Mouse (Mus musculus): Measurements from ENCODE around the gene Ccl2. TPM values are rescaled to one million over a fixed set of nuclear protein-coding genes. Genes with fewer than 3 reads are reported as not detected.

The Ccl2 gene
- polyA plus RNA-seq, 1 experiment from 2014 or later: 0.26 TPM

DNA sequence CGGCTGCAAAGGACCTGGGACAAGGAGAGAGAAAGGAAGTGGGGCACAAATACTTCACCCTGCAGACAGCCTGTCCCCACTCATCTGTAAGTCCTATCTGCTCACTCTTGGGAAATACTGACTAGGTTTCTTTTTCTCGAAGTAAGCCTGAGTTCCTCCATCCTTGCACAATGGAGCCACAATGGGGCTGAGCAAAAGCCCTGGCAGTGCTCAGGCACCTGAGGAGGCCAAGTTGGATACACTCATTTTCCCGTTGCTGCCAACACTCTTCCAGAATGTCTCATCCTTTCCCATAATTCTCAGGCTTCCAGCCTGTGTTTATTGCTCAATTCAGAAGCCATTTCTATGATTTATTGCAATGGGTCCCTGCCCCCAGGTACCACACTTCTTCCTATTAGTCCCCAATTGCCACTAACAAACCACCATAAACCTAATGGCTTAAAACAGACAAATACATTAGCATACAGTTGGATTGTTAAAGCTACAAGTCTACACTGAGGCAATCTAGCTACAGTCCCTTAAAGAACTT lies 3.8 kb downstream of the Ccl2 start:
- no peaks in the 10 kb centered on the region for H3K9me3 ChIP-seq
- H3K4me1 ChIP-seq: 0 out of 2 replicates have a peak, but pooled peaks cover 5% of the 10 kb centered on the region
- H3K4me3 ChIP-seq: no peak overlapping the region
- H3K36me3 ChIP-seq (replicated peaks): no peaks in the 10 kb centered on the region
- H3K27me3 ChIP-seq (replicated peaks; ENCODE audit: low read depth, poor library complexity, severe bottlenecking): no peaks in the 10 kb centered on the region
- 84% methylated on average over 3 of the region's 3 CpGs for WGBS
- no peak overlapping the region for H3K27ac ChIP-seq (replicated peaks)
- DNase-seq (ENCODE audit: low spot score): no peak

DNA sequence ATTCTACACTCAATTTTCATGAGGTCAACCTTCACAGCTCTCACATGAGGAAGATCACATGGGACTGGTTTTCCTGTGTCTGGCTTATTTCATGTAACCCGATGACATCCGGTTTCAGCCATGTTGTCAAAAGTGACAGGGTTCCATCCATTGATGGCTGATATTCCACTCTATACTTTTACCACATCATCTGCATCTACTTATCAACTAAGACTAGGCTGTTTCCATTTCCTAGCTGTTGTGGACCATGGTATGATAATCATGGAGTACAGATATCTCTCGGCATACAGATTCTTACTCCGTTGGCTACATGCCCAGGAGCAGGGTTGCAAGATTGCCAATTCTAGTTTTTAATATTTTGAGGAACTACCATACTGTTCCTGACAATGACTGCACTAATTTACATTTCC lies 6.3 kb downstream of the Ccl2 start:
- no peaks in the 10 kb centered on the region for H3K36me3 ChIP-seq (replicated peaks)
- DNase-seq (ENCODE audit: low spot score): no peak
- no peaks in the 10 kb centered on the region for H3K27me3 ChIP-seq (replicated peaks; ENCODE audit: low read depth, poor library complexity, severe bottlenecking)
- no peaks in the 10 kb centered on the region for H3K4me1 ChIP-seq
- 94% methylated on average over 4 of the region's 4 CpGs for WGBS
- no peak overlapping the region for H3K27ac ChIP-seq (replicated peaks)
- H3K9me3 ChIP-seq: no peaks in the 10 kb centered on the region
- no peak overlapping the region for H3K4me3 ChIP-seq

DNA sequence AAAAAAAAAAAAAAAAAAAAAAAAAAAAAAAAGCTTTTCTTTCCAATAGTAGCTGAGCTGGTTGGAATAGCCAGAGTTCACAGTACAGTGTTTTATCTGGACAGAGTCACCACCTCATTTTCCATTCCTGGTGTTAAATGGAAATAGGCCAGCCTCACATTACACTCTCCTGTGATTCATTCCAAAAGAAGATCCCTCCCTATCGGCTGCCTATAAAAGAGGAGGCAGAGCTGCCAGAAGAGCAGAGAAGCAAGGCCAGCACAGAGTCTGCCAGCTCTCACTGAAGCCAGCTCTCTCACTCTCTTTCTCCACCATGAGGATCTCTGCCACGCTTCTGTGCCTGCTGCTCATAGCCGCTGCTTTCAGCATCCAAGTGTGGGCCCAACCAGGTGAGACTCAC lies 10.1 kb downstream of the Ccl2 start, which contains the start of gene Ccl7:
TSS of gene Ccl7 (plus strand) at position 242 of the 400 bp plus-strand sequence.
- no peak within 1 kb of the TSS for H3K4me3 ChIP-seq
- WGBS: 85% methylated on average over 3 of the region's 3 CpGs
- H3K4me1 ChIP-seq: peaks cover 6% of the 10 kb centered on the region
- no peaks in the 10 kb centered on the region for H3K9me3 ChIP-seq
- DNase-seq (ENCODE audit: low spot score): no peak
- no peaks in the 10 kb centered on the region for H3K27me3 ChIP-seq (replicated peaks; ENCODE audit: low read depth, poor library complexity, severe bottlenecking)
- no peaks in the 10 kb centered on the region for H3K36me3 ChIP-seq (replicated peaks)
- H3K27ac ChIP-seq (replicated peaks): no peak within 1 kb of the TSS

DNA sequence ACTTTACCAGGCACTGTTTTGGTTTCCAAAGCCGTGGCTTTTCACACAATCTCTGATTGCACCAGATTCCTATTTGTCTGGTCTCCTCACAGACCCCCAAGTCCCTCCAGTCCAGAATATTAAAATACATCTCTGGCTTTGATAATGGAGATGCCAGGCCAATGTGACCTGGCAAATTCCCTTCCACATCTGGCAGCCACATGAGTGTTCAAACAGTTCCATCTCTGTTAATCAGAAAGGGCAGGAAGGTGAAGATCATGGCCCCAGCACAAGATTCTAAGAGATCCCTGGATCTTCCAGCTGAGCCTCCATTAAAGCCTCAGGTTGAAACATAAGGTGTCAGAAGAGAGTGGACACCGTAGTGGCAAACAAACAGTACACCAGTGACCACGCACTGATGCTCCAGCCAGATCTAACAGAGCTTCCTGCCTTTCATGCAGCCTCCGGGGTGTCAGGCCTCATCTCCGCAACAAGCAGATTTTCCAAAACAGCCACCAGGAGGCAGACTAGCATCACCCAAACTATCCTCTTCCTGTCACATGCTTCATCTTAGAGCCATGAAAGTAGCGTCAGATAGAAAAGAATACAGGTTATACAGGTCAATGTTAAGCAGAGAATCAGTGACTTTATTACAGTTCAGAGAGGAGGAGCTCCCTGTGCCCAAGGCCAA lies 12.5 kb downstream of the Ccl2 start:
- peaks cover 6% of the 10 kb centered on the region for H3K4me1 ChIP-seq
- peak; percentile 67 for DNase-seq (ENCODE audit: low spot score)
- no peaks in the 10 kb centered on the region for H3K36me3 ChIP-seq (replicated peaks)
- H3K27me3 ChIP-seq (replicated peaks; ENCODE audit: low read depth, poor library complexity, severe bottlenecking): no peaks in the 10 kb centered on the region
- 35% methylated on average over 6 of the region's 6 CpGs for WGBS
- no peaks in the 10 kb centered on the region for H3K9me3 ChIP-seq
- no peak overlapping the region for H3K27ac ChIP-seq (replicated peaks)
- H3K4me3 ChIP-seq: no peak overlapping the region

DNA sequence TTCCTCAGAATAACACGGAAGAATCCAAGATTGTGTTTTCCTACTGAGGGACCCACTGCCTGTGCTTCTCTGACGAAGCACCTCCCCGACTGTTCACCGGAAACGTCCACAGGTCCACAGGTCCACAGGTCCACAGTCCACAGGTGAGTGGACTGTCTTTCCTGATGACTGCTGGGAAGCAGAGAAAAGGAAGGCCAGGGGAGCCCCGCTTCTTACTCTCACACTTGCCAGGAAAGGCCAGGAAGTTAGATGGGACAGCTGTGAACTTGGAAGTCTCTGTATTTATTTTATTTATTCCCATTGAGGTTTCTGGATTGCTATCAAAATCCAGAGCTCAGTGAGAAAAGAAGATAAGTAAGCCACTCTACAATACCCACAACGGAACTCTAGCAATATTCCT lies 18.5 kb downstream of the Ccl2 start:
- H3K4me3 ChIP-seq: no peak overlapping the region
- H3K4me1 ChIP-seq: peaks cover 2% of the 10 kb centered on the region; the same call in 1 of the 2 replicates
- no peaks in the 10 kb centered on the region for H3K9me3 ChIP-seq
- H3K27ac ChIP-seq (replicated peaks): no peak overlapping the region
- no peaks in the 10 kb centered on the region for H3K36me3 ChIP-seq (replicated peaks)
- no peak for DNase-seq (ENCODE audit: low spot score)
- 90% methylated on average over 7 of the region's 7 CpGs for WGBS
- H3K27me3 ChIP-seq (replicated peaks; ENCODE audit: low read depth, poor library complexity, severe bottlenecking): no peaks in the 10 kb centered on the region

DNA sequence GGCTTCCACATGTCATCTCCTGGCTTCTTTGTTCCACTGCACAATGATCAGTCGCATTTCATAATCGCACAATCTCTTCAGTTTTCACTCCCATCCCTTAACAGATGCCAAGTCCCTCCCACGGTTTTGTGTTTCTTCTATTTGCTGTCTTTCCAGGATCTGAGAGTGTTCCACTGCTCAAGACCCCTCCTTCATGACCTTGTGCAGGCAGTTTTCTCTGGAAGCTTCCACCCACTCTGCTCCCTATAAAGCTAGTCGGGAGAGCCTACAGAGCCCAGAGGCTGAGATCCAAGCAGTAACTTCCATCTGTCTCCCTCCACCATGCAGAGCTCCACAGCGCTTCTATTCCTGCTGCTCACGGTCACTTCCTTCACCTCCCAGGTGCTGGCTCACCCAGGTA lies 22.3 kb downstream of the Ccl2 start, which contains the start of gene Ccl11:
TSS of gene Ccl11 (plus strand) at position 178 of the 400 bp plus-strand sequence.
- H3K27ac ChIP-seq (replicated peaks): no peak within 1 kb of the TSS
- WGBS: 85% methylated on average over 6 of the region's 6 CpGs
- DNase-seq (ENCODE audit: low spot score): no peak

DNA sequence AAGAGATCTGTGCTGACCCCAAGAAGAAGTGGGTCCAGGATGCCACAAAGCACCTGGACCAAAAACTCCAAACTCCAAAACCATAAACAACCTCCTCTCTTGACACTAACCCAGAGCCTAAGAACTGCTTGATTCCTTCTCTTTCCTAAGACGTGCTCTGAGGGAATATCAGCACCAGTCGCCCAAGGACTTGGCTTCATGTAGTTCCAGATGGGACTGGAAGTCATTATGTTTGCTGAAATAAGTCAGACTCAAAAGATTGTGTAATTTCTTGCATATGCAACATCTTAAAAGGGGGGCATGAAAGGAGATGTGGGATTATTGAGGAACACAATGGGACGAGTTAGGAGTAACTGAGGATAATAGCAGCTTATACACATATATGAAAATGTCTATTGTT lies 26.9 kb downstream of the Ccl2 start:
- Histone ChIP-seq H3K27me3 (replicated peaks; ENCODE audit: low read depth, poor library complexity, severe bottlenecking) (no peaks in the 10 kb centered on the region), H3K27ac (replicated peaks) (no peak overlapping the region), H3K9me3 (no peaks in the 10 kb centered on the region), H3K4me3 (no peak overlapping the region), H3K4me1 (no peaks in the 10 kb centered on the region), H3K36me3 (replicated peaks) (no peaks in the 10 kb centered on the region)
- WGBS: 62% methylated on average over 3 of the region's 3 CpGs
- no peak for DNase-seq (ENCODE audit: low spot score)

More for the DNA sequence above, 22.3 kb downstream of the Ccl2 start, which contains the start of gene Ccl11:
- no peak within 1 kb of the TSS for H3K4me3 ChIP-seq
- H3K9me3 ChIP-seq: no peaks in the 10 kb centered on the region
- peaks cover 2% of the 10 kb centered on the region; the same call in 1 of the 2 replicates for H3K4me1 ChIP-seq
- H3K36me3 ChIP-seq (replicated peaks): no peaks in the 10 kb centered on the region
- H3K27me3 ChIP-seq (replicated peaks; ENCODE audit: low read depth, poor library complexity, severe bottlenecking): no peaks in the 10 kb centered on the region

DNA sequence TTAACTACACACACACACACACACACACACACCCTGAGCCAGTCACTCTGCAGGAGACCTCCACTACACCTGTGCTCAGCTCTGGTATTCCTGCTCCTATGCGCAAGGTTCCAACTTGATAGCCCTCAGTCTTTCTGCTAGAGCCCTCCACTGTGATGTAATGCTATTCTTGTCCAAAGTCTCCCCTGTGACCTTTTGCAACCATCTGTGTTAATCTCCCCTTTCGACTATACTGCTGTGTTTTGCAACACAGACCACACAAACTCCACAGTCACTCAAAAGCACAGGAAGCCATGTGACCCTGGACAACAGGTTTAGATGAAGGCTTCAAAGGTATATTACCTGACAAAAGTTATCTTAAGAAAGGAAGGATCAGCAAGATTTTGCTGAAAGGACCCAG lies 28.1 kb downstream of the Ccl2 start:
- WGBS: 82% methylated on average over 2 of the region's 2 CpGs
- no peak for DNase-seq (ENCODE audit: low spot score)
- H3K4me1 ChIP-seq: no peaks in the 10 kb centered on the region

DNA sequence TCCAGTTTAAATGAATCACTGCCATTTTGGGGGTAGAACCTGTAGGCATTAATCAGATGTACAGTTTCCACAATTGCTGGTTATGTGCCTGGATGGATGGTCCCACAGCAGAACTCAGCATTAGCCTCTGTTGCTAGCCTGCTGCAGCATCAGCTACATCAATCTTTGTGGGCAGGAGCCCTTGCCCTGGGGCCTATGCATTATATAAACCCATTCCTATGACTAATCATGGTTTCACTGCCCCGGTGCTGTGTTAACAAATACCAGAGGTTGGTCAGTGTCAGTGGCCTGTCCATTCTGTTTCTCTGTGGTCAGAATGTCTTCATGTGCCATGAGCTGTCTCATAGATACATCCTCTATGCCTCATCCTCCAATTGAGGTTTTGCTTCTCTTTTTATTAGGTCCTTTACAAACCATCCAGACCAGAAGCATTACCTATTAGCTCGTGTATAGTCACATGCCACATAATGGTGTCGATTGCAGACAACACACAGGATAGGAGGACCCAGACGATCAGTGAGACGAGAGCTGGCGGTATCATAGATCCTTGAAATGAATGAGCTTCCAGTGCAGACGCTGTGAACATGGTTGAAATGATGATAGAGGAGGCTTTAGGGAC lies 31.7 kb downstream of the Ccl2 start:
- no peaks in the 10 kb centered on the region for H3K9me3 ChIP-seq
- no peak overlapping the region for H3K27ac ChIP-seq (replicated peaks)
- H3K4me3 ChIP-seq: no peak overlapping the region
- no peaks in the 10 kb centered on the region for H3K4me1 ChIP-seq
- DNase-seq (ENCODE audit: low spot score): no peak
- no peaks in the 10 kb centered on the region for H3K36me3 ChIP-seq (replicated peaks)
- H3K27me3 ChIP-seq (replicated peaks; ENCODE audit: low read depth, poor library complexity, severe bottlenecking): no peaks in the 10 kb centered on the region
- WGBS: 89% methylated on average over 7 of the region's 7 CpGs

More for the DNA sequence above, 28.1 kb downstream of the Ccl2 start:
- no peaks in the 10 kb centered on the region for H3K27me3 ChIP-seq (replicated peaks; ENCODE audit: low read depth, poor library complexity, severe bottlenecking)
- H3K27ac ChIP-seq (replicated peaks): no peak overlapping the region
- H3K9me3 ChIP-seq: no peaks in the 10 kb centered on the region
- H3K4me3 ChIP-seq: no peak overlapping the region
- H3K36me3 ChIP-seq (replicated peaks): no peaks in the 10 kb centered on the region

DNA sequence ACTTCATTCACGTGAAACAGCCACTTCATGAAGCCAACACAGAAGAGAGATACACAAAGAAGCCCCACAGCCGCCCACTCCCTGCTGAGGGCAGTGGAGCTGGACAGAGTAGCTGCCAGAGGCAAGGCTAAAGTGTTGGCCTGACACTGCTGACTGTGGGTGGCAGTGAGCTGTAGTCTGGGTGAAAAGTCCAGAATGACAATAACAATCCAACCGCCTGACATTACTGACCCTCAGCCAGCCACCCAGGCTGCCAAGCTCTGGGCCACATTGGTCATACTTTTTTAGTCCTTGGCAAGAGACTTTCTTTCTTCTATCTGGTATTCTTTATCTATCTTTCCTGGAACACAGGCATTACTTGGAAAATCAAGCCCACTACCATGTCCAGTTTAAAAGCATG lies 35.7 kb downstream of the Ccl2 start:
- H3K27ac ChIP-seq (replicated peaks): no peak overlapping the region
- no peaks in the 10 kb centered on the region for H3K9me3 ChIP-seq
- H3K36me3 ChIP-seq (replicated peaks): no peaks in the 10 kb centered on the region
- H3K4me3 ChIP-seq: no peak overlapping the region
- 76% methylated on average over 3 of the region's 3 CpGs for WGBS
- H3K27me3 ChIP-seq (replicated peaks; ENCODE audit: low read depth, poor library complexity, severe bottlenecking): no peaks in the 10 kb centered on the region
- no peaks in the 10 kb centered on the region for H3K4me1 ChIP-seq
- no peak for DNase-seq (ENCODE audit: low spot score)

DNA sequence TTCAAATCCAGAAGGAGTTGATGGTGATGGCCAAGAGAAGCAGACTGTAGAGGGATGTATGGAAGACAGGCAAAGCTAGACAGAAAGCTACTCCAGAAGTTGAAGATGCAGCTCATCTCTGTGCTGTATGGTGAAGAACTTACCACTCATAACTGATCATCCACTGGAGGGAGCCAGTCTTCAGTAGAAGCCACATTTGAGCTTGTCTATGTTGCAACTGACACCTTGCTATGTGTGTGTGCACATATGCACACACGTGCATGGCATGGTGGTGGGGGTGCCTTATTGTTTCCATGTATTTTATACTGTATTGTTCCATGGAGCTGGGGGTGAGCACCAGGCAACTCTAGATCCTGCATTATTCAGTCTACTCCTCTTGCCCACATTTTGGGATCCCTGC lies 37.0 kb downstream of the Ccl2 start:
- DNase-seq (ENCODE audit: low spot score): no peak
- H3K4me1 ChIP-seq: no peaks in the 10 kb centered on the region
- 90% methylated on average over 1 of the region's 1 CpGs for WGBS
- H3K36me3 ChIP-seq (replicated peaks): no peaks in the 10 kb centered on the region
- no peak overlapping the region for H3K4me3 ChIP-seq
- no peaks in the 10 kb centered on the region for H3K9me3 ChIP-seq
- no peak overlapping the region for H3K27ac ChIP-seq (replicated peaks)
- H3K27me3 ChIP-seq (replicated peaks; ENCODE audit: low read depth, poor library complexity, severe bottlenecking): no peaks in the 10 kb centered on the region

DNA sequence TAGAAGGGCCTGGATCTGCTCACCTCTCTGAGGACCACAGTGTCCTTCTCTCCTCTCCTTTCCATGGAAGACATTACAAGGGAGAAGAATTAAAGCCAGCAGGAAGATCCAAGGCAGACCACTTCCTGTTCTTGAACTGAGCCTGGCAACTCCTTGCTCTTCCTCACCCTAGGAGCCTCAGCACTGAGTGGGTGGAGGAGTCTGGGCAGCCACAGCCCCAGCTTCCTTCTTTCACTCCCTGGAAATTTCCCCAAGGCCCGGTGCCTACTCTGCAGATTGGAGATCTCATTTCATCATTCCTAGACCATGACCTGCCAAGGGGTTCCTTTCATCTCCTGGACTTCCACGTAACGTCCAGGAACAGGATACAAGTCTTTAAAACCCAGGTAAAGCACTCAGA lies 37.6 kb downstream of the Ccl2 start:
- no peaks in the 10 kb centered on the region for H3K9me3 ChIP-seq
- 82% methylated on average over 3 of the region's 3 CpGs for WGBS
- DNase-seq (ENCODE audit: low spot score): no peak
- no peaks in the 10 kb centered on the region for H3K4me1 ChIP-seq
- H3K27ac ChIP-seq (replicated peaks): no peak overlapping the region
- H3K4me3 ChIP-seq: no peak overlapping the region
- no peaks in the 10 kb centered on the region for H3K36me3 ChIP-seq (replicated peaks)
- no peaks in the 10 kb centered on the region for H3K27me3 ChIP-seq (replicated peaks; ENCODE audit: low read depth, poor library complexity, severe bottlenecking)

DNA sequence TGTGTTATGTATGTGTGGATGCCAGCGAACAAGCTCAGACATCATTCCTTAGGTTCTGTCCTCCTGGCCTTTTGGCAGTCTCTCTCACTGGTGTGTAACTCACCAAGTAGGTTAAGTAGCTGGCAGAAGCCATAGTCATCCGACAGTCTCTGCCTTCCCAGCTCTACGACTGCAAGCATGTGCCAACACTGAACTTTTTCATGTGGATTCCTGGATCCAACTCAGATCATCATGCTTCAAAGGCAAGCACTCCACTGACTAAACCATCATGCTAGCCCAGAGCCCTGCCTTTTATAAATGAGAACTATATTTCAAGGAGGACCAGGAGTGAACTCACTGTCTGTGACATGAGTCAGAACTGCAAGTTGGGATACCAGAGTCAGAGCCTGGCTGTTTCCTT lies 38.3 kb downstream of the Ccl2 start:
- no peak for DNase-seq (ENCODE audit: low spot score)
- 89% methylated on average over 3 of the region's 3 CpGs for WGBS
- H3K4me1 ChIP-seq: no peaks in the 10 kb centered on the region
- no peak overlapping the region for H3K4me3 ChIP-seq
- no peaks in the 10 kb centered on the region for H3K9me3 ChIP-seq
- H3K27me3 ChIP-seq (replicated peaks; ENCODE audit: low read depth, poor library complexity, severe bottlenecking): no peaks in the 10 kb centered on the region
- no peaks in the 10 kb centered on the region for H3K36me3 ChIP-seq (replicated peaks)
- no peak overlapping the region for H3K27ac ChIP-seq (replicated peaks)
